Mouse (Mus musculus): ENCODE measurements around the gene Gm11146.

DNA sequence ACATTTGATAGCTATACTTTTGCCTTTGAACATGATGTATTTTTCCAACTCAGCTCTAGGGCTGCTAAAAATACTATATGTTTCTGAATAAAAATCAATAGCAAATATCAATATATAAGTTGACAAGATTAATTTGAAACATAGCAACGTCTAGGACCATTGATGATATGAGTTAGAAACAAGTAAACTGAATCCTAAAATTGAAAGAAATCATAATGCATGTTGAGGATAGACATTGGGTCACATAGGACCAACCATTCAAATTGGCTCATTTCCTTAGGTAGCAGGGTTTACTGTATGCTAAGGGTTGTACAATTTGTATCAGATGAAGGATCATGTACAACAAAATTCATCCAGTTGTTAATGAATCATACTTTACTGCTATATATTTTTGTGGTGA lies at the start of gene Gm11146:
- TF ChIP-seq POLR2A (IDR thresholded peaks at IDR 0.05; ENCODE audit: extremely low read depth, insufficient read depth, low read length): no peak
- no peak for TF ChIP-seq CTCF (IDR thresholded peaks at IDR 0.05; ENCODE audit: extremely low read depth, insufficient read depth, low read length)

Data from cortical plate, adult 2 months (tissue).